Mouse (Mus musculus) A20 (cell line): Measurements from ENCODE around the gene Tcap.

Experiments
- DNase-seq: peaks from one replicate; pipeline ENCODE4 v3.0.0-alpha.2; 2011; ENCODE audit warnings: low read depth, low spot score

The Tcap gene

GRCm38 (mm10) chr11:98355732-98356299 is 27.8 kb upstream of the Tcap start:
- peak; percentile 79 for DNase-seq

DNA sequence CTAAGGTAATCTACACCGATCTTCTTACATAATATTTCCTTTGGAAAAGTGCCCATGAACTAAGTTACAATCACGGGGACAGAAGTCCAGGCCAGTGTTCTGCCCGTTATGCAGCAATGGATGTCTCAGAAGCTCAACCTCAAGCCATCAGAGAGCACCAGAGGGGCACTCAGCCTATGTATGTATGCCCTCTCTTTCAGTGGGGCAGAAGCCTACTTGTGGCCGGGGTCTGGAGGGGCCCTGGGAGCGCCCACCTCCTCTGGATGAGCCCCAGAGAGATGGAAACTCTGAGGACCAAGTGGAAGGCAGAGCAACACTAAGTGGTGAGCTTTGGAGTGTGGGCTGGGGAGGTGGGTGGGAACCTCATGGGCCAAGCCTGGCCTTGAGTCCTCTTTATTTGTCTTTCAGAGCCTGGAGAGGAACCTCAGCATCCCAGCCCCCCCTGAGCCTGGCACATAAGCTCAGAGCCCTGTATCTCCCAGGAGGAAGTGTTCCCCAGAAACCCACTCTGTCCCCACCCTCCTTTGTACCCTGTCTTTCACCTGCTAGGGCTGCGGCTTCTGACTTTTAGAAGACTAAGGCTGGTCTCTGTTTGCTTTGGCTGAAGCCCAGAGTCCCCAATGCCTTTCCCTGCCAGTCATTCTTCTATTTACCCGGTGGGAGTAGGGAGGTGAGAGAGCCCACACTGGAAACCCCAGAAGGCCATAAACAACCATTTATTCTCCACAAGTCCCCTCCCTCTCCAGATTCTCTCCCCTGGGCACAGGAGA is 26.8 kb upstream of the Tcap start:
- no peak for DNase-seq

- no peak for DNase-seq
Observed at GRCm38 (mm10) chr11:98357396-98358160, 26.0 kb upstream of the Tcap start.

GRCm38 (mm10) chr11:98358161-98359083 is 25.2 kb upstream of the Tcap start, which contains the start of gene Stard3:
Stard3 (plus strand) TSS chr11:98358368.
- peak; percentile 95 for DNase-seq

GRCm38 (mm10) chr11:98360866-98361521 is 22.6 kb upstream of the Tcap start:
- no peak for DNase-seq

DNA sequence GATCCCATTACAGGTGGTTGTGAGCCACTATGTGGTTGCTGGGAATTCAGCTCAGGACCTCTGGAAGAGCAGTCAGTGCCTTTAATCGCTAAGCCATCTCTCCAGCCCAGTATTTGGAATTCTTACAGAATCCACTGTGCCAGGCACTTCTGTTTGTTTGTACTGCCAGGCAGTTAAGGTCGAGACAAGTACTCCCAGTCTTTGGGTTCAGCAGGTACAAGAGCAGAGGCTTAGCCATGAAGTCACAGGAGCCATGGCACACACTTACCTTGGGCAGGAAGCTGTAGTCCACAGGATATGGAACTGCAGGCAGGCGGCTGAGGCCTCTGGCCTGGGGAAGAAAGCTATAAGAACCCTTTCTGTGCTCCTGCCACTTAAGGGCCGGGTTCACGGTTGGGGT is 19.8 kb upstream of the Tcap start:
- no peak for DNase-seq

DNA sequence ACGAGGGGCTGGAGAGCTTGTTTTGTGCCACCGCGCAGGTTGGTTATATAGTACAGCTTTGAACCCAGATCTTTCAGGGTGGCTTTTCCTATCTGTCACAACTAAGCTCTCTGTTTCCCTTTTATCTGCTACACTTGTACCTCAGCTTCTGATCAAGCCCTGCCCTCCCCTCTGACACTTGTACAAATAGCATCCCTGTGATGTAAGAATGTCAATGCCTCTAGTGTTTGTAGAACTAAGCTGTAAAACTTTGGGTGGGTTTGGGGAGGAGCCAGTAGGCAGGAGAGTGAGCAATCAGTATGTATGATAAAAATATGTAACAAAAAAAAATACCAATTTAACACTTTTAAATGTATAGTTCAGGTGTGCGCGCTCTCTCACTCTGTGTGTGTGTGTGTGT is 19.2 kb upstream of the Tcap start:
- no peak for DNase-seq

DNA sequence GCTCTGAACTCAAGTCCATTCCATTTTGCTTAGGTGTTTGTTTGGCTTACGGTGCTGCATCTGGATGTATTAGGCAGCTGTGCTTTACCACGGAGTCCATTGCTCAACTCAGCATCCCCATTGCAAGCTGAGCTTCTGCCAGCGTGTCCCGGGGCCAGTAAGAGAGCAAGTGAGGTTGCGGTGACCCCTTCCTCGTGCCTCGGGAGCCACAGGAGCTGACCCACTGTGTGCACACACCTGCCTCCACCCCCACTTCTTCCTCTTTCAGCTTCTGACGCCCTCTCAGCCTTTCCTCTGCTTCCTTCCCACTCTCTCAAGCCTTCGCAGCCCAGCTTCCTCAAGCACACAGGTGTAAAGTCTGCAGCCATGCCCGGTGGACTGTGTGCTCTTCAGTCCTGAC is 17.3 kb upstream of the Tcap start:
- DNase-seq = peak; percentile 11

DNA sequence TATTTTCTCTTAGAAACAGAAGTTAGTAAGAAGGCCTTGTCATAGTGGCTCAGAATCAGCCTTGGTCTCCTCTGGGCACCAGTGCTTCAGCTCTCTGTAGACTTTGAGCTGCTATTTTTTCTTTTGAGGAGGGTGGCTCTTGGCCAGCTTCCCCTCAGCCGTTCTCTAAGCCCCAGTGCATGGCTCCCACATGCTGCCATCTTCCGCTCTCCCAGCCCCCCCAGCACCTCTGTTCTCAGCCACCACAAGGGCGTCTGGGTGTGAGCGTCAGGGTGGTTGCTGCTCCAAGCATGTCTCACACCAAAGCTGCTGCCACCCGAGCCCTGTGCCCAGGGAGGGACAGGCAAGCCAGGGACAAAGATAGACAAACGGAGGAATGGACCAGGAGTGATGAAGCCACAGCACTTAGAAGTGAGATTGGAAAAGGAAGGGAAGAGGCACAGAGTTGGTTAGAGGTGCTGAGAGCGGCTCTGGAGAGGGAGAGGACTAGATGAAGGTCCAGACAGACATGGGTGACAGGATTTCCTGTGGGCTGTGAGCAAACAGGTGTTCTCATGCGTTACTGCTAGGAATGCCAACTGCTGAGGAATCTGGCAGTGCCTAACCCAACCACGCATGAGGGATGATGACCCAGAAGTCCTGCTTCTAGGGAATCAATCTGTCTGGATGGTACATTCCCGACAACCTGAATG is 16.3 kb upstream of the Tcap start:
- no peak for DNase-seq

DNA sequence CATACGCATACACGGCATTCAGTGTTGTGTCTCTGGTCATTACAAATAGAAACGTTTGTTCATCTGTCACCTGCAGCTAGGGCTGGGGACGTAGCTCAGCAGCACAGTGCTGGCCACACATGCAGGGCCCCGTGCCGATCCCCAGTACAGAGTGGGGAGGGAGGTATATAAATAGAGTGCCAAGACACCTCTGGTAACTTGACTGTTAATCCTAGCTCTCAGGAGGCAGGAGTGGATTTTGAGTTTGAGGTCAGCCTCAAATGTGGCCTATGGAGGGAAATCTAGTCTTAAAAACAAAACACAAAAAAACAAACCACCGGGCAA is 15.8 kb upstream of the Tcap start:
- no peak for DNase-seq

GRCm38 (mm10) chr11:98369337-98369736 is 14.3 kb upstream of the Tcap start:
- no peak for DNase-seq

DNA sequence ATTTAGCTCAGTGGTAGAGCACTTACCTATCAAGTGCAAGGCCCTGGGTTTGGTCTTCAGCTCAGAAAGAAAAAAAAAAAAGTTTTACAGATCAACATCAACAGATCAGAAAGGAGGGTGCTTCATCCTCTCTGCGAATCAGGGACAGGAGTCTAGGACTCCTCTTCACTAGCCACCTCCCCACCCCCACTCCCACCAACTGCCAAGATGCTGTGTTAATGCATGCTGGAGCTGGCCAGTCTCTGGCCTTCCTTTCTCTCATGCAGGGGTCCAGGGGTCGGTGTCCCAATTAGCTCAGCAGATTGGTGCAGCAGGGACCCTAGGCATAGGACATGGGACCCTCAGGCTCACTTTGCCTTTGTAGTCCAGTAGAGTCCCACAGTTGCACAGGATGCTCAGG is 13.0 kb upstream of the Tcap start:
- no peak for DNase-seq

- DNase-seq = no peak
Observed at GRCm38 (mm10) chr11:98371556-98372240, 11.9 kb upstream of the Tcap start.

DNA sequence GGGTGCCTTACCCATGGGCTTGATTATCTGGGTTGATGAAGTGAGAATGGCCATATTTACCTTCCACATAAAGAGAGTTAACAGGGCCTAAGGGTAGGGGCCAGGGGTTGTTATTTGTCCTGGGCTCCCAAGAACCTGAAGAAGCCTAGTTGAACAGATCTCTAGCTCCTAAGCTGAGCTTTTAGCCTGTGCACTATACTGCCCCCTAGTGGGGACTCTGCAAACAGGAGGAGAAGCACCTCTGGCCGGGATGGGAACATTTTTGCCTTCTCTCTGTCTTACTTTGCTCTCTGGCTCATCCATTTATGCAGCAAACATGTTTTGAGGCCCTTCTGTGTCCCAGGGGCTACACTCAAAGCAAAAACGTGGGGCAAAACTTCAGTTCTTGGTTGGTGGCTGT is 11.2 kb upstream of the Tcap start:
- DNase-seq = peak; percentile 64

DNA sequence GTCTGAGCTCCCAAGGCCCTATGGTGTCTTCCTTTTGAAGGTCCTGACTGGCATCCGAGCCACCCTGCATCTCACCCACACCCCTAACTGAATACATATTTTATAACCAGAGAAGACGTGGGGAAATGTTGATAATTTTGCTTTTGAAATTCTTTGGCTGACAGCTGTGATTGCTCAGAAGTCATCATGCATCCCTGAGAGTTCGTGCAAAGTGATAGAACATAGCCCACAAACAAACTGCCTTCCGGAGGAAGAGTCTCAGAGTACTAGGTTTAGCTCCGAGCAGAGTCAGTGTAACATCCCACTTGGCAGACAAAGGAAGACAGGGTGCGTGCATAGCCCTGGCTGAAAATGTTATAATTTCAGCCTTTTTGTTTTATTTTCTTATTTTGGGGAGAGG is 10.4 kb upstream of the Tcap start:
- no peak for DNase-seq

DNA sequence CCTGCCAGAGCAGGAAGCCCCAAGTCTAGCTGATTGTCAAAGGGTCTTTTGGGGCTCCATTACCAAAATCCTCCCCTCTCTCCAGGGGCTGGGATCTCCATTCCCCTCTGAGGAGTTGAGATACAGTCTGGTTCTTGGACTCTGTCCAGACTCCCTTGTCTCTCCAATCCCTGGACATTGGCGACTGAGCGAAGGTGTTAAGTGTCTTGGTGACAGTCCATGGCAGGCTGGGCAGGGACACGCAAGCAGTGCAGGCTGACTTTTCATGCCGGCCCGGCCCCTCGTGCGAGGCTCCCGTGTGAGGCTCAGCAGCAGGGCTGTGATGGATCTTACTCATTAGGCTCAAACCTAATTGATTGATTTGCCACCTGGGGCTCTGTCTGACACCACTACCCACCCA is 9.3 kb upstream of the Tcap start:
- no peak for DNase-seq

- no peak for DNase-seq
Observed at GRCm38 (mm10) chr11:98376756-98377155, 6.9 kb upstream of the Tcap start.

GRCm38 (mm10) chr11:98377787-98378186 is 5.8 kb upstream of the Tcap start:
- DNase-seq = no peak

- no peak for DNase-seq
Observed at GRCm38 (mm10) chr11:98379379-98379778, 4.2 kb upstream of the Tcap start.

GRCm38 (mm10) chr11:98380106-98380505 is 3.5 kb upstream of the Tcap start:
- DNase-seq = no peak
